ENCODE assay signal across 18 mouse cellular contexts in genomic region chr15:20123586-20123985, GRCm38 (mm10).
DNase-seq lines count a peak whose midpoint lies in the region.
"Had no signal": no experiment of that assay in that cellular context is flagged by ENCODE, and none has a peak within 500 bp of the region (broad histone marks: within the 10 kb centered on the region; RNA-seq: fewer than 3 reads in every experiment).

No protein-coding gene starts in this region.

- intact Hi-C loops in left cerebral cortex, postnatal 4 days (cut with DNase I) = no loop called here
- intact Hi-C loops in left cerebral cortex, postnatal 36 days (cut with DNase I) = no loop called here

- DNase-seq in cerebellum, postnatal 10 days = peak; percentile 32 to 35
- no peak for DNase-seq in cerebellum, adult 11 months
- DNase-seq in left cerebral cortex, postnatal 4 days = peak; percentile 2
- DNase-seq in left cerebral cortex, postnatal 36 days (ENCODE audit: low spot score in 2 of 2) = no peak
- DNase-seq in mesoderm, embryonic 11.5 days (ENCODE audit: low read depth, low spot score) = peak; percentile 1
- DNase-seq in retina, postnatal 1 day = peak; percentile 25
- no peak for DNase-seq in adrenal gland, postnatal 36 days
- DNase-seq: adrenal gland, postnatal 10 days; cerebellum, adult 9-11 months; gastrocnemius, postnatal 10 days; kidney, adult 8-10 months; kidney, postnatal 14 days; liver, embryonic 13.5 days; lung, adult 2 months; lung, postnatal 14 days; right cerebral cortex, adult 18-20 months; right cerebral cortex, postnatal 4 days; thymus, postnatal 25 days had no signal

Comparison
In these comparisons a context has a peak if more than half of its experiments do, and no peak if none do; other contexts are left out.
1. DNase-seq: peak in cerebellum, postnatal 10 days (2 of 2), left cerebral cortex, postnatal 4 days (single experiment), mesoderm, embryonic 11.5 days (single experiment) and retina, postnatal 1 day (single experiment); none in cerebellum, adult 11 months (single experiment), left cerebral cortex, postnatal 36 days (0 of 2) and adrenal gland, postnatal 36 days (0 of 2).